Mouse (Mus musculus): Measurements from ENCODE around the gene Trarg1. TPM values are rescaled to one million over a fixed set of nuclear protein-coding genes. Genes with fewer than 3 reads are reported as not detected.

Gene Trarg1
- polyA plus RNA-seq (2015; fragmentation: Nextera tagmentation; extraction: Ambion mirVana) = 0.55 and 0.92 TPM in 2 replicates

GRCm38 (mm10) chr11:76679508-76679907 is at the start of gene Trarg1:
Gene Trarg1 (plus strand): TSS chr11:76679808.

GRCm38 (mm10) chr11:76671871-76672475 is 7.6 kb upstream of the Trarg1 start, which contains the start of gene Bhlha9:
Gene Bhlha9 (plus strand): TSS chr11:76672470.

Other genes with a start within 250 kb of the Trarg1 start
- 6.8 and 8.4 TPM in 2 replicates for gene Abr, start 57.5 kb upstream of the Trarg1 start, polyA plus RNA-seq (2015; fragmentation: Nextera tagmentation; extraction: Ambion mirVana)
- 0.17 TPM in 1 of 2 replicates, not detected in the other for gene Bhlha9, start 7.3 kb upstream of the Trarg1 start, polyA plus RNA-seq (2015; fragmentation: Nextera tagmentation; extraction: Ambion mirVana)
- 15.5 and 18.2 TPM in 2 replicates for gene Gosr1, start 83.8 kb downstream of the Trarg1 start, polyA plus RNA-seq (2015; fragmentation: Nextera tagmentation; extraction: Ambion mirVana)
- 9.6 and 10.9 TPM in 2 replicates for gene Cpd, start 167.2 kb downstream of the Trarg1 start, polyA plus RNA-seq (2015; fragmentation: Nextera tagmentation; extraction: Ambion mirVana)
- 0.37 and 0.47 TPM in 2 replicates for gene Tmigd1, start 222.4 kb downstream of the Trarg1 start, polyA plus RNA-seq (2015; fragmentation: Nextera tagmentation; extraction: Ambion mirVana)
- 67.0 and 67.2 TPM in 2 replicates for gene Blmh, start 245.0 kb downstream of the Trarg1 start, polyA plus RNA-seq (2015; fragmentation: Nextera tagmentation; extraction: Ambion mirVana)